Mouse (Mus musculus): ENCODE measurements around the gene Nek1. TPM values are rescaled to one million over a fixed set of nuclear protein-coding genes. Genes with fewer than 3 reads are reported as not detected.

Gene Nek1
- polyA plus RNA-seq, 1 experiment: 0.27 TPM

- 0 out of 2 replicates have a peak, but pooled peaks cover 4% of the 10 kb centered on the region for H3K9me3 ChIP-seq
- no peaks in the 10 kb centered on the region for H3K4me1 ChIP-seq
- H3K36me3 ChIP-seq (replicated peaks; ENCODE audit: low read length): no peaks in the 10 kb centered on the region
- TF ChIP-seq GATA1 (IDR thresholded peaks at IDR 0.05; ENCODE audit: borderline replicate concordance, low read length) (no peak), FLI1 (IDR thresholded peaks at IDR 0.05; ENCODE audit: low read length) (no peak)
- H3K27me3 ChIP-seq (replicated peaks): no peaks in the 10 kb centered on the region
- H3K4me3 ChIP-seq (replicated peaks): no peak overlapping the region
Observed at GRCm38 (mm10) chr8:61173921-61174492, 181.0 kb downstream of the Nek1 start.

- H3K4me3 ChIP-seq (replicated peaks): no peak overlapping the region
- H3K9me3 ChIP-seq: peaks cover 8% of the 10 kb centered on the region; the same call in 1 of the 2 replicates
- TF ChIP-seq GATA1 (IDR thresholded peaks at IDR 0.05; ENCODE audit: borderline replicate concordance, low read length) (no peak), FLI1 (IDR thresholded peaks at IDR 0.05; ENCODE audit: low read length) (no peak)
- H3K27me3 ChIP-seq (replicated peaks): no peaks in the 10 kb centered on the region
- no peaks in the 10 kb centered on the region for H3K4me1 ChIP-seq
- no peaks in the 10 kb centered on the region for H3K36me3 ChIP-seq (replicated peaks; ENCODE audit: low read length)
Observed at GRCm38 (mm10) chr8:61175876-61176275, 182.9 kb downstream of the Nek1 start.

DNA sequence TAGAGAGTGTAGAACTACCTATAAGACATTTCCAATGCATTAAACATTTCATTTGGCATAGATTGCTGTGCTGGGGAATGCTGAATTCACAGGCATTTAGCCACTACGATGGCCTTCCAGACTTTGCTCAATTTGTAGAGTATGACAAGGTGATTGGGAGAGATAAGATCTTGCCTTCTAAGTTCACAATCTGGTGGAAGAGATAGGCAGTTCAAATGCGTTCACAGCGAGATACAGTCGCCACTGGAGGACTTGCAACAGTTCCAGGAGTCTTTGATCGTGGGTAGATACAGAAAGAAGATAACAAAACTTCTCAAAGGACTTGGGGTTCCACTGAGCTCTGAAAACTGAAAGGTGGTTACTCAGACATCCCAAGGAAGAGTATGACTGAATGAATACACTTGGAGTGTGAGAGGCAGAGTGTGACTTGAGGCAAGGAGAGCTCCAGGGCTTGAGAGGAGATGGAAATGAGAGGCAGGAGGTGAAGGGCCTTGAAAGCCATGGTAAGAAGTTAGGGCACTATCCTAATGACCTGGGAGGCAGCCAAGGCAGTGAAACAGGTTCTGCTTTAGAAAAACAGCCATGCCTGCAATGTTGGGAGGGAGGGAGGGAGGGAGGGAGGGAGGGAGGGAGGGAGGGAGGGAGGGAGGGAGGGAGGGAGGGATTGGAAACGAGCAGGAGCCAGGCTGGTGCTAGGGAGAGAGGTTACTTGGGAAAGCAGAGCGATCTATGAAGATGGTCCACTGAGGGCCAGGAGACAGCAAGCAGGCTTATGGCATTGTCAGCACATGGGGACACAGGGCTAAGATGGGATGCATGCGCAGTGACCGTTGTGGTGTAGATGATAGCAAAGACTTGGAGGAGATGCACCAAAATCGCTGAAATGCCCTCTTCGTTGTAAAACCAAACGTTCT lies 184.9 kb downstream of the Nek1 start:
- Histone ChIP-seq H3K4me3 (replicated peaks) (no peak overlapping the region), H3K36me3 (replicated peaks; ENCODE audit: low read length) (no peaks in the 10 kb centered on the region), H3K27me3 (replicated peaks) (peaks cover under 1% of the 10 kb centered on the region), H3K4me1 (no peaks in the 10 kb centered on the region), H3K9me3 (peaks cover 9% of the 10 kb centered on the region; the same call in 1 of the 2 replicates)
- TF ChIP-seq FLI1 (IDR thresholded peaks at IDR 0.05; ENCODE audit: low read length): no peak

GRCm38 (mm10) chr8:61178594-61179140 lies 185.7 kb downstream of the Nek1 start:
- Histone ChIP-seq H3K9me3 (peaks cover 13% of the 10 kb centered on the region; the same call in 1 of the 2 replicates), H3K4me1 (no peaks in the 10 kb centered on the region), H3K36me3 (replicated peaks; ENCODE audit: low read length) (no peaks in the 10 kb centered on the region), H3K4me3 (replicated peaks) (no peak overlapping the region), H3K27me3 (replicated peaks) (peaks cover 2% of the 10 kb centered on the region)
- TF ChIP-seq GATA1 (IDR thresholded peaks at IDR 0.05; ENCODE audit: borderline replicate concordance, low read length): no peak
- no peak for TF ChIP-seq FLI1 (IDR thresholded peaks at IDR 0.05; ENCODE audit: low read length)

Other genes with a start within 250 kb of the Nek1 start
- 9.0 TPM in 1 of 2 replicates, not detected in the other for gene Hpf1, start 102.8 kb upstream of the Nek1 start, polyA plus RNA-seq (2012; ENCODE audit: insufficient read depth, low replicate concordance)
- 3.7 and 4.8 TPM in 2 replicates for gene Clcn3, start 9.9 kb upstream of the Nek1 start, polyA plus RNA-seq (2012; ENCODE audit: insufficient read depth, low replicate concordance)
- gene Sh3rf1, start 230.7 kb downstream of the Nek1 start, polyA plus RNA-seq (2012; ENCODE audit: insufficient read depth, low replicate concordance): 1.3 and 1.6 TPM in 2 replicates

Data from megakaryocyte, embryonic 14.5 days (primary cell).